Mouse (Mus musculus) myocyte (in vitro differentiated cells): ENCODE measurements around the gene Frmd4a.

ENCODE experiments used
- CEBPB ChIP-seq: IDR thresholded peaks from 2 replicates; pipeline ENCODE4 v1.6.1; 2011; ENCODE audit warnings: mild to moderate bottlenecking, moderate library complexity; ENCODE audit not compliant: poor library complexity, insufficient read depth, severe bottlenecking
- E2F4 ChIP-seq: IDR thresholded peaks from one replicate; pipeline ENCODE4 v1.6.1; 2011; ENCODE audit warnings: mild to moderate bottlenecking, control low read depth, moderate library complexity; ENCODE audit not compliant: insufficient read depth
- MAX ChIP-seq: IDR thresholded peaks from one replicate; pipeline ENCODE4 v1.6.1; 2011; ENCODE audit warnings: low read depth, mild to moderate bottlenecking, control low read depth
- POLR2A ChIP-seq: IDR thresholded peaks from one replicate; pipeline ENCODE4 v1.6.1; 2011; ENCODE audit warnings: low read depth, mild to moderate bottlenecking, control low read depth, moderate library complexity; ENCODE audit not compliant: insufficient read length
- USF1 ChIP-seq: IDR thresholded peaks from one replicate; pipeline ENCODE4 v1.6.1; 2011; ENCODE audit warnings: low read depth, mild to moderate bottlenecking, control low read depth, moderate library complexity

GRCm38 (mm10) chr2:4413596-4414335, 396.2 kb downstream of the Frmd4a start:
- no peak for TF ChIP-seq POLR2A
- TF ChIP-seq E2F4: no peak
- no peak for TF ChIP-seq USF1
- no peak for TF ChIP-seq MAX
- no peak for TF ChIP-seq CEBPB
